Mouse (Mus musculus): ENCODE measurements around the gene Fam104a.
A peak's percentile ranks its signal among the peaks of the same experiment; 100 is the strongest.

The Fam104a gene

GRCm38 (mm10) chr11:113705966-113706652, 22.2 kb upstream of the Fam104a start:
- no peak for DNase-seq (ENCODE audit: extremely low read depth, insufficient read length, low spot score)

- DNase-seq (ENCODE audit: extremely low read depth, insufficient read length, low spot score) = peak; percentile 48
Measured at GRCm38 (mm10) chr11:113703758-113704157, 19.8 kb upstream of the Fam104a start.

- DNase-seq (ENCODE audit: extremely low read depth, insufficient read length, low spot score) = no peak
Measured at GRCm38 (mm10) chr11:113699643-113700042, 15.7 kb upstream of the Fam104a start.

GRCm38 (mm10) chr11:113698013-113698545, 14.1 kb upstream of the Fam104a start:
- DNase-seq (ENCODE audit: extremely low read depth, insufficient read length, low spot score) = no peak

- DNase-seq (ENCODE audit: extremely low read depth, insufficient read length, low spot score) = no peak
Measured at GRCm38 (mm10) chr11:113697571-113697970, 13.6 kb upstream of the Fam104a start.

GRCm38 (mm10) chr11:113691851-113692250, 7.9 kb upstream of the Fam104a start:
- DNase-seq (ENCODE audit: extremely low read depth, insufficient read length, low spot score) = no peak

GRCm38 (mm10) chr11:113691318-113691717, 7.4 kb upstream of the Fam104a start:
- no peak for DNase-seq (ENCODE audit: extremely low read depth, insufficient read length, low spot score)

- no peak for DNase-seq (ENCODE audit: extremely low read depth, insufficient read length, low spot score)
Measured at GRCm38 (mm10) chr11:113690506-113690905, 6.6 kb upstream of the Fam104a start.

GRCm38 (mm10) chr11:113687031-113687430, 3.1 kb upstream of the Fam104a start:
- no peak for DNase-seq (ENCODE audit: extremely low read depth, insufficient read length, low spot score)

GRCm38 (mm10) chr11:113684707-113685426, 912 bp upstream of the Fam104a start:
- no peak for DNase-seq (ENCODE audit: extremely low read depth, insufficient read length, low spot score)

- DNase-seq (ENCODE audit: extremely low read depth, insufficient read length, low spot score) = no peak
Measured at GRCm38 (mm10) chr11:113683627-113683956, 363 bp downstream of the Fam104a start.

- peak; percentile 71 for DNase-seq (ENCODE audit: extremely low read depth, insufficient read length, low spot score)
Measured at GRCm38 (mm10) chr11:113682897-113683626, 893 bp downstream of the Fam104a start.

- DNase-seq (ENCODE audit: extremely low read depth, insufficient read length, low spot score) = no peak
Measured at GRCm38 (mm10) chr11:113681979-113682378, 2.0 kb downstream of the Fam104a start.

GRCm38 (mm10) chr11:113680954-113681353, 3.0 kb downstream of the Fam104a start:
- DNase-seq (ENCODE audit: extremely low read depth, insufficient read length, low spot score) = no peak

- no peak for DNase-seq (ENCODE audit: extremely low read depth, insufficient read length, low spot score)
Measured at GRCm38 (mm10) chr11:113678373-113678772, 5.6 kb downstream of the Fam104a start.

GRCm38 (mm10) chr11:113677378-113677777, 6.6 kb downstream of the Fam104a start:
- DNase-seq (ENCODE audit: extremely low read depth, insufficient read length, low spot score) = no peak

GRCm38 (mm10) chr11:113676847-113677246, 7.1 kb downstream of the Fam104a start:
- DNase-seq (ENCODE audit: extremely low read depth, insufficient read length, low spot score) = no peak

GRCm38 (mm10) chr11:113674595-113674994, 9.4 kb downstream of the Fam104a start:
- DNase-seq (ENCODE audit: extremely low read depth, insufficient read length, low spot score) = no peak

GRCm38 (mm10) chr11:113673614-113674013, 10.3 kb downstream of the Fam104a start:
- DNase-seq (ENCODE audit: extremely low read depth, insufficient read length, low spot score) = no peak

- no peak for DNase-seq (ENCODE audit: extremely low read depth, insufficient read length, low spot score)
Measured at GRCm38 (mm10) chr11:113669711-113670110, 14.2 kb downstream of the Fam104a start.

- DNase-seq (ENCODE audit: extremely low read depth, insufficient read length, low spot score) = no peak
Measured at GRCm38 (mm10) chr11:113668857-113669256, 15.1 kb downstream of the Fam104a start.
